Mouse (Mus musculus): Measurements from ENCODE around the gene Rbm5. TPM values are rescaled to one million over a fixed set of nuclear protein-coding genes. Genes with fewer than 3 reads are reported as not detected.

Rbm5 gene
- polyA plus RNA-seq, 1 experiment from 2014 or later = 204 TPM

DNA sequence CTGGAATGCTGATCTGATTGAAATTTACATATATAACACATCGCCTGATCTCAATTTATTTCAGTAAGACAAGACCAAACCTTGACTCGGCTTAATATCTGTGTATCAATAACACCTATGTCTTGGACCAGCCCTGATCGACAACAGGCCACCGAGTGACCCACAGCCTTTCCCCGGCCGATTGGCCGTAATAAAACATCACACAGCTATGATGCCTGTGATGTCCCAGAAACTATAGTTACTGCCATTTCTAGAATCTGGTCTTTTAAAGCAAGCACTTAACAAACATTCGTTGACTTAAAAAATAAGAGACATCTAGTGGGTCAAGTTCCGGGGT is 791 bp downstream of the Rbm5 start:
- H3K36me3 ChIP-seq (ENCODE audit: control insufficient read depth, insufficient read depth, low read length) = peaks cover 52% of the 10 kb centered on the region

DNA sequence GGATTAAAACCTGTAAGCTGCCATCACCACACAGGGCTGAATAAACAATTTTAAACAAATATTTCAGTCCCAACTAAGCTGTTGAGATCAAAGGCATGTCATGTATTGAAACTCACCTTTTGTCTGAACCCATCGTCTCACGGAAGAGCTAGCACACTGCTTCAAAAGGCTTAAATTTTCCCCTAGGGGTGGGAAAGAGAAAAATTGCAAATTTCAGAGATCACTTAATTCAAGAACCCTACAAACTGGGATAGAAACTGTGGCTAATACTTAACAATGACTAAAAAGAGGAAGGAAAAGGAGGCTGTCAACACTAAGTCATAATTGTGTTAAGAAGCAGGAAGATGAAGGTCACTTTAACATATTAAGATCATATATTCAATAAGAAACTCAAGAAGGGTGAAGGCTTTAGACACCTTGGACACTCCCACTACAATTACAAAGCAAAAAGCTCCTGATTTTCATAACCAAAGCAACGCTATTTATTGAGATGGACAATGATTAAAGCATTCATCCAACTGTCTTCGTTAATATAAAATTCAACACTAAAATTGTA is 1.3 kb downstream of the Rbm5 start:
- Histone ChIP-seq H3K36me3 (ENCODE audit: control insufficient read depth, insufficient read depth, low read length) (peaks cover 50% of the 10 kb centered on the region), H3K4me1 (ENCODE audit: control insufficient read depth, insufficient read depth, low read length) (0 out of 2 replicates have a peak, but pooled peaks cover 2% of the 10 kb centered on the region), H3K4me3 (ENCODE audit: low read depth, low read length) (peak overlapping the region; percentile 100), H3K9me3 (ENCODE audit: control insufficient read depth, low read depth, low read length) (no peaks in the 10 kb centered on the region), H3K4me2 (replicated peaks; ENCODE audit: low read depth, low read length) (peak overlapping the region; percentile 55), H3K9ac (replicated peaks; ENCODE audit: low read depth, low read length) (peak overlapping the region; percentile 99), H3K27me3 (ENCODE audit: control insufficient read depth, insufficient read depth, low read length) (no peaks in the 10 kb centered on the region), H3K27ac (ENCODE audit: low read length) (no peak overlapping the region)
- ATAC-seq (ENCODE audit: insufficient number of reproducible peaks, insufficient read depth, low FRiP score, low read depth) = no peak
- WGBS = 17% methylated on average over 4 of the region's 4 CpGs

More for the DNA sequence above, 791 bp downstream of the Rbm5 start:
- Histone ChIP-seq H3K4me2 (replicated peaks; ENCODE audit: low read depth, low read length) (peak overlapping the region; percentile 55), H3K9me3 (ENCODE audit: control insufficient read depth, low read depth, low read length) (no peaks in the 10 kb centered on the region), H3K9ac (replicated peaks; ENCODE audit: low read depth, low read length) (peak overlapping the region; percentile 99), H3K27ac (ENCODE audit: low read length) (peak overlapping the region; percentile 94; the same call in 1 of the 2 replicates), H3K27me3 (ENCODE audit: control insufficient read depth, insufficient read depth, low read length) (no peaks in the 10 kb centered on the region), H3K4me3 (ENCODE audit: low read depth, low read length) (peak overlapping the region; percentile 100), H3K4me1 (ENCODE audit: control insufficient read depth, insufficient read depth, low read length) (0 out of 2 replicates have a peak, but pooled peaks cover 2% of the 10 kb centered on the region)
- ATAC-seq (ENCODE audit: insufficient number of reproducible peaks, insufficient read depth, low FRiP score, low read depth) = no peak
- WGBS = under 1% methylated on average over 9 of the region's 9 CpGs

GRCm38 (mm10) chr9:107768851-107769250 is 1.9 kb downstream of the Rbm5 start:
- Histone ChIP-seq H3K4me3 (ENCODE audit: low read depth, low read length) (peak overlapping the region; percentile 100; the same call in 1 of the 2 replicates), H3K27me3 (ENCODE audit: control insufficient read depth, insufficient read depth, low read length) (no peaks in the 10 kb centered on the region), H3K4me2 (replicated peaks; ENCODE audit: low read depth, low read length) (peak overlapping the region; percentile 55), H3K36me3 (ENCODE audit: control insufficient read depth, insufficient read depth, low read length) (peaks cover 50% of the 10 kb centered on the region), H3K9me3 (ENCODE audit: control insufficient read depth, low read depth, low read length) (no peaks in the 10 kb centered on the region), H3K4me1 (ENCODE audit: control insufficient read depth, insufficient read depth, low read length) (0 out of 2 replicates have a peak, but pooled peaks cover 2% of the 10 kb centered on the region), H3K27ac (ENCODE audit: low read length) (no peak overlapping the region), H3K9ac (replicated peaks; ENCODE audit: low read depth, low read length) (no peak overlapping the region)
- WGBS = 77% methylated on average over 5 of the region's 5 CpGs
- ATAC-seq (ENCODE audit: insufficient number of reproducible peaks, insufficient read depth, low FRiP score, low read depth) = no peak

GRCm38 (mm10) chr9:107759593-107759992 is 11.2 kb downstream of the Rbm5 start:
- H3K4me1 ChIP-seq (ENCODE audit: control insufficient read depth, insufficient read depth, low read length) = no peaks in the 10 kb centered on the region
- H3K27ac ChIP-seq (ENCODE audit: low read length) = no peak overlapping the region
- H3K4me3 ChIP-seq (ENCODE audit: low read depth, low read length) = no peak overlapping the region
- ATAC-seq (ENCODE audit: insufficient number of reproducible peaks, insufficient read depth, low FRiP score, low read depth) = no peak
- WGBS = 94% methylated on average over 6 of the region's 6 CpGs
- peaks cover 96% of the 10 kb centered on the region for H3K36me3 ChIP-seq (ENCODE audit: control insufficient read depth, insufficient read depth, low read length)
- H3K4me2 ChIP-seq (replicated peaks; ENCODE audit: low read depth, low read length) = no peak overlapping the region
- no peaks in the 10 kb centered on the region for H3K9me3 ChIP-seq (ENCODE audit: control insufficient read depth, low read depth, low read length)
- no peaks in the 10 kb centered on the region for H3K27me3 ChIP-seq (ENCODE audit: control insufficient read depth, insufficient read depth, low read length)
- H3K9ac ChIP-seq (replicated peaks; ENCODE audit: low read depth, low read length) = no peak overlapping the region

DNA sequence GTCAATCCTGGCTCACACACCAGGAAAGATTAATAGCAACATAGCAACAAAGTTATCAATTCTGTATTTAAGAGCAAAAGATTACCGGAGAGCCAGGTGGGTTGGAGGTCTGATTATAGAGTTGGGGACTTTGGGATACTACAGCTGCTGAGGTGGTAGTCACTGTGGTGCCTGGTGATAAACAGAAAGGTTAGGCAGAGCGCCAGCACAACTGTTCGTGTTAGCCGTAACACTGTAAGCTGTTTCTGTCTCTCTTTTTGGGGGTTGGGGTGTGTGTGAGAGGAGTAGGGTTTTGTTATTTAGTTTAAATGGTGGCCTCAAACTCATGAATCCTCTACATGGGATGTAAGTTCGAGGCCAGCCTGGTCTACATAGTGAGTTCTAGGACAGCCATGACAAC is 20.4 kb downstream of the Rbm5 start:
- Histone ChIP-seq H3K27me3 (ENCODE audit: control insufficient read depth, insufficient read depth, low read length) (no peaks in the 10 kb centered on the region), H3K9ac (replicated peaks; ENCODE audit: low read depth, low read length) (no peak overlapping the region), H3K4me2 (replicated peaks; ENCODE audit: low read depth, low read length) (no peak overlapping the region), H3K4me3 (ENCODE audit: low read depth, low read length) (no peak overlapping the region), H3K4me1 (ENCODE audit: control insufficient read depth, insufficient read depth, low read length) (no peaks in the 10 kb centered on the region), H3K36me3 (ENCODE audit: control insufficient read depth, insufficient read depth, low read length) (peaks cover 92% of the 10 kb centered on the region), H3K9me3 (ENCODE audit: control insufficient read depth, low read depth, low read length) (no peaks in the 10 kb centered on the region; the same call in 1 of the 2 replicates), H3K27ac (ENCODE audit: low read length) (no peak overlapping the region)
- no peak for ATAC-seq (ENCODE audit: insufficient number of reproducible peaks, insufficient read depth, low FRiP score, low read depth)
- 91% methylated on average over 5 of the region's 5 CpGs for WGBS

- H3K27me3 ChIP-seq (ENCODE audit: control insufficient read depth, insufficient read depth, low read length) = no peaks in the 10 kb centered on the region
- no peaks in the 10 kb centered on the region; the same call in 1 of the 2 replicates for H3K9me3 ChIP-seq (ENCODE audit: control insufficient read depth, low read depth, low read length)
- 97% methylated on average over 3 of the region's 3 CpGs for WGBS
- no peak overlapping the region for H3K27ac ChIP-seq (ENCODE audit: low read length)
- peaks cover 96% of the 10 kb centered on the region for H3K36me3 ChIP-seq (ENCODE audit: control insufficient read depth, insufficient read depth, low read length)
- no peak overlapping the region for H3K4me2 ChIP-seq (replicated peaks; ENCODE audit: low read depth, low read length)
- H3K9ac ChIP-seq (replicated peaks; ENCODE audit: low read depth, low read length) = no peak overlapping the region
- no peaks in the 10 kb centered on the region for H3K4me1 ChIP-seq (ENCODE audit: control insufficient read depth, insufficient read depth, low read length)
- no peak overlapping the region for H3K4me3 ChIP-seq (ENCODE audit: low read depth, low read length)
- no peak for ATAC-seq (ENCODE audit: insufficient number of reproducible peaks, insufficient read depth, low FRiP score, low read depth)
Observed at GRCm38 (mm10) chr9:107748063-107748462, 22.7 kb downstream of the Rbm5 start.

DNA sequence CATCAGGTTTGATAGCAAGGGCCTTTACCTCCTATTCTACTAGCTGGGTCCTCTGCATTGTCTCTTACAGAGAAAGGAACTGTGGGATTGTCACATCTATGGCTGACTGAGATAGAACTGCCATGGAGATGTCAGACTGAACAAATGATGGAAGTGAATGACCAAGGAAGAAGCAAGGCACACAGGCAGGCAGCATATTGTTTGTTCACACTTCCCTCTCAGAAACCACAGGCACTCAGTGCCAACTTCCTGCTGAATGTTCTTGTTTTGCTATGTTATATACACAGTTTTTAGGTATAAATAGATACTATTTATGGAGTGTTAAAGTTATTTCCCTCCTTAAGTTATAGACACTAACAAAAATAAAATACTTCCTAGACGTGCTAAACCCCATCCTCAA is 23.5 kb downstream of the Rbm5 start:
- H3K36me3 ChIP-seq (ENCODE audit: control insufficient read depth, insufficient read depth, low read length) = peaks cover 97% of the 10 kb centered on the region
- no peaks in the 10 kb centered on the region for H3K27me3 ChIP-seq (ENCODE audit: control insufficient read depth, insufficient read depth, low read length)
- WGBS = 86% methylated on average over 1 of the region's 1 CpGs
- no peak overlapping the region for H3K4me2 ChIP-seq (replicated peaks; ENCODE audit: low read depth, low read length)
- H3K9me3 ChIP-seq (ENCODE audit: control insufficient read depth, low read depth, low read length) = no peaks in the 10 kb centered on the region; the same call in 1 of the 2 replicates
- no peak overlapping the region for H3K4me3 ChIP-seq (ENCODE audit: low read depth, low read length)
- no peak overlapping the region for H3K27ac ChIP-seq (ENCODE audit: low read length)
- no peaks in the 10 kb centered on the region for H3K4me1 ChIP-seq (ENCODE audit: control insufficient read depth, insufficient read depth, low read length)
- H3K9ac ChIP-seq (replicated peaks; ENCODE audit: low read depth, low read length) = no peak overlapping the region
- no peak for ATAC-seq (ENCODE audit: insufficient number of reproducible peaks, insufficient read depth, low FRiP score, low read depth)

DNA sequence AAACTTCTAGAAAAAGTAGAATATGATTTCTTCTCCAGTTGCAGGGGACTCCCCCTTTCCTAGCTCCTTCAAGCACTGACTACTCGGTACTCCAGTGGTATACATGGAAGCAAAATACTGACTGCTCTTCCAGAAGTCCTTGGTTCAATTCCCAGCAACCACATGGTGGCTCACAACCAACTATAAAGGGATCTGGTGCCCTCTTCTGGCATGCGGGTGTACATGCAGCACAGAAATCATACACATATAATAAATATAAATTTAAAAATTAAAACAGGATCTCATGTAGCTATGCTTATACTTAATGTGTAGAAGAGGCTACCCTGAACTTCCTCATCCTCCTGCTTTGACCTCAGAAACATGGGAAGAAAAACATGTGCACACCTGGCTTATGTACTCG is 24.1 kb downstream of the Rbm5 start:
- no peak overlapping the region for H3K4me3 ChIP-seq (ENCODE audit: low read depth, low read length)
- H3K9ac ChIP-seq (replicated peaks; ENCODE audit: low read depth, low read length) = no peak overlapping the region
- H3K4me2 ChIP-seq (replicated peaks; ENCODE audit: low read depth, low read length) = no peak overlapping the region
- peaks cover 97% of the 10 kb centered on the region for H3K36me3 ChIP-seq (ENCODE audit: control insufficient read depth, insufficient read depth, low read length)
- ATAC-seq (ENCODE audit: insufficient number of reproducible peaks, insufficient read depth, low FRiP score, low read depth) = no peak
- H3K9me3 ChIP-seq (ENCODE audit: control insufficient read depth, low read depth, low read length) = no peaks in the 10 kb centered on the region; the same call in 1 of the 2 replicates
- no peak overlapping the region for H3K27ac ChIP-seq (ENCODE audit: low read length)
- 92% methylated on average over 3 of the region's 3 CpGs for WGBS
- no peaks in the 10 kb centered on the region for H3K27me3 ChIP-seq (ENCODE audit: control insufficient read depth, insufficient read depth, low read length)
- no peaks in the 10 kb centered on the region for H3K4me1 ChIP-seq (ENCODE audit: control insufficient read depth, insufficient read depth, low read length)

DNA sequence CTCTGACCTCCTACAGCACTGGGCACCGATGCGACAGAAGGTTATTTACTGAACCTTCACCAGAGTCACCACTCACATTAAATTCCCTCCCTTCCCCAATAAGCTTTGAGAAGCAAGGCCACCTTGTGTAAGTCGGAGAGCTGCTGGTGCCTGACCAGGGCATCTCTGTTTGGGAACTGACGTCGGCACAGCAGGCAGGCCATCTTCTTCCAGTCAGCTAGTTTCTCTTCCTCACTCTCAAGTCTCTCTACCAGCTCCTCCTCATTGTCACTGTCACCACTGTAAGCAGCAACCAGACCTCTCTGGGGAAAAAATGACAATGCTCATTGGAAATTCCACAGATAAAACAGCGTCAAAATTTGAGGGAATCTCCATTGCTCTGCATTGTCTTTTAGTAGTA is 26.7 kb downstream of the Rbm5 start:
- H3K9ac ChIP-seq (replicated peaks; ENCODE audit: low read depth, low read length) = no peak overlapping the region
- WGBS = 91% methylated on average over 6 of the region's 6 CpGs
- H3K36me3 ChIP-seq (ENCODE audit: control insufficient read depth, insufficient read depth, low read length) = peaks cover 97% of the 10 kb centered on the region
- H3K9me3 ChIP-seq (ENCODE audit: control insufficient read depth, low read depth, low read length) = no peaks in the 10 kb centered on the region; the same call in 1 of the 2 replicates
- no peak overlapping the region for H3K4me3 ChIP-seq (ENCODE audit: low read depth, low read length)
- H3K27ac ChIP-seq (ENCODE audit: low read length) = no peak overlapping the region
- H3K27me3 ChIP-seq (ENCODE audit: control insufficient read depth, insufficient read depth, low read length) = no peaks in the 10 kb centered on the region
- no peak overlapping the region for H3K4me2 ChIP-seq (replicated peaks; ENCODE audit: low read depth, low read length)
- ATAC-seq (ENCODE audit: insufficient number of reproducible peaks, insufficient read depth, low FRiP score, low read depth) = no peak
- H3K4me1 ChIP-seq (ENCODE audit: control insufficient read depth, insufficient read depth, low read length) = no peaks in the 10 kb centered on the region
